Mouse (Mus musculus) thymus, postnatal 25 days (tissue): ENCODE results near the gene Rxfp3.
"Not testable (repeated sequence)": the region's sequence is repeated elsewhere in the genome, so short reads cannot be mapped to it uniquely, and the experiment has no call there.

Experiments
- DNase-seq: peaks from one replicate; pipeline ENCODE4 v3.0.0; 2022

The Rxfp3 gene

DNA sequence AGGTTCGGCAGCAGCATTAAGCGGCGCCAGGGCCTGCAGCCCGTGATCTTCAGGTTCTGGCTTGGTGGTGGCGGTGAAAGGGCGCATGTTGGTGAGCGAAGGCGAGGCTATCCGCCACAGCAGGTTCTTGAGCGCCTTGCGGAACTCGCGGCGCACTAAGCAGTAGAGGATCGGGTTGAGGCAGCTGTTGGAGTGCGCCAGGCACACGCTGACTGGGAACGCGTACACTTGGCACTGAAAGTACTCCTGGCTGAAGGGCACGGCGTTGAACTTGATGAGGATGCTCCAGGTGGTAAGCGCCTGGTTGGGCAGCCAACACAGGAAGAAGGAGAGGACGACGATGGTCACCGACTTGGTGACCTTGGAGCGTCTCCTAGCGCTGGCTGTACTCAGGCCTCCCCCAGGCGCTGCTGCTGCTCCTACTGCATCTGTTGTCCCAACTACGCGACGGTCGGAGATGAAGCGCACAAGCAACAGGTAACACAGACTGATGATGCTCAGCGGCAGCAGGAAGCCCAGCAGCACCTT lies 1.8 kb downstream of the Rxfp3 start:
- no peak for DNase-seq

DNA sequence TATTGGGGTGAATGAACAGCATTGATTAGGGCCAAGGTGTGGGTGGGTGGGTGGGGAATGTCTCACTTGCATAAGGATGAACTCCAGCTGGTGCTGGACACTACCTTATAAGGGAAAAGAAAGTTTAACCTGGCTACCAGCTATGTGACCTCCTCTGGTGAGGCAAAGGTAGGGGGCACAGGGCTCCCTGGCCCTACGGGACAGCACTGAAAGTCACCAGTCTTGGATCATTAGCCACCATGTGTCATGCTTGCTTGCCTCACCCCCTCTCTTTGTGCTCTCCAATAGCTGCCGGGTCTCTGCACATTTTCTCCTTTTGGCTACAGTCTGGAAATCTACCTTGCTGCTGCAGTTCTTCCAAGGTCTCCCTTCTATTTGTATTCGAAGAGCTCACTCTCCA lies 7.6 kb downstream of the Rxfp3 start:
- no peak for DNase-seq

- no peak for DNase-seq
These were observed 10.8 kb downstream of the Rxfp3 start for GRCm38 (mm10) chr15:11026801-11027561.

DNA sequence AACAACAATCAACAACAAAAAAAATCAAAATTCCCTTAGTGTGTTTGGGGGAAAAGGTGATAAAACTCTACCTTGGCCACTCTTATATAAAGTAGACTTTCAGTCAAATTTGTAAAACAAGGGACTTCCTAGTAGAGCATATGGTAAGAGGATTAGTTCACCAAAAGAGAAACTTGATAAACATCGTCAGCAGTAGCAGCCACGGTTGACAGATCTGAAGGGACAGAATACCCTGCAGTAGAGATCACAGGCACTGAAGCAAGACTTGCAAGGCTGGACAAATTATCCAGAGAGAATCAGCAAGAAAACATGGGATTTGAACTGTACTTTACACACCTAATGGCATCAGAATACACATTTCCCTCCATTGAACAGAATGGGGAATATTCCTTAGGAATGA lies 22.9 kb downstream of the Rxfp3 start:
- no peak for DNase-seq

- no peak for DNase-seq
These were observed 26.7 kb downstream of the Rxfp3 start for GRCm38 (mm10) chr15:11010976-11011548.

DNA sequence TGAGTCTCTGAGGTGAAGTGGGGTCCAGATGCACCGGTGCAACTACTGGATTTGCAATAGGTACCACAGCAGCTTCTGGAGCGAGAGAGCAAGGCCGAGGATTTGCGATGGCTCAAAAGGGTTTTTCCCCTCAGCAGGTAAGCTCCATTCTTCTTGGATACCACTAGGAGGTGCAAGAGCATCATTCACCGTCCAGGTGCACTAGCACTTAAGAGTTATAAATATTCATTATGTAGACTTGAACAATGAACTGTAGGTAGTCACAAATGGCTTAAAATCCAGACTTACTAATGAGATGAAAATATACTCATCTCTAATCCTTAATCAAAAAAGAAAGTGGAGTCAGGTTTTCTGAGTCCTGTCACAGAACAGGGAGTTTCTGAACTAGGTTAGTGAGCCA lies 29.0 kb downstream of the Rxfp3 start:
- no peak for DNase-seq

DNA sequence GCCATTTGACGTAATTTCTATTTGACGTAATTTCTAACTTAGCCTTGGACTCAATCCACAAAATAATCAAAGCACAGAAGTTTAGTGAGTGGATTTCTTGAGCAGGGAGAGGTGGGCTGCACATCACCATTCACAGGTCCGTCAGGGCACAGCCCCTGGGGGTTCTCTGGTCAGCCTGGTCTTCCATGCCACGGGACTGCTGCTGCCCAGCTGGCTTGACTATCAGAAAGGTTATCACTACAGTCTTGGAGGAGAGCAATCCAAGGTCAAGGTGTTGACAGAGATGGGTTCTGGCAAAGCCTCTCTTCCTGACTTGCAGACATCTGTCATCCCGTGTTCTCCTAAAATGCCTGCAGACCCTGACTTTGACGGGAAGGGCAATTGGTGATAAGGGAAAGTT lies 33.1 kb downstream of the Rxfp3 start:
- no peak for DNase-seq

GRCm38 (mm10) chr15:11003791-11004190 lies 34.0 kb downstream of the Rxfp3 start:
- no peak for DNase-seq

DNA sequence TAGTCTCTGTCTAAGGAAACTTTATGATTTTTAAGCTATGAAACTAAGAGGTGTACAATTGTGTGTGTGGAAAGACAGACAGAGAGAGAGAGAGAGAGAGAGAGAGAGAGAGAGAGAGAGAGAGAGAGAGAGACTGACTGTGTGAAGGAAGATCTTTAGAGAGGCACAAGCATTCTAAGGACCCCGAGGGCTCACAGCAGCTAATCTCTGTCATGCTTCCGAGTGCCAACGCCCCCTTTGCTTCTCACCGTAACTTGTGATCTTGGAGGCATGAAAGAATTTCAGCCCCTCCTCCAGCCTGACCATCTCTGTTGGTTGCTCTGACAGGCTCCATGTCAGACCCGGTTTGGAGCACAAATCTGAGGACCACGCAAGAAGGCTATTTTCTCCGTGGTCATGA lies 37.4 kb downstream of the Rxfp3 start, which contains the start of gene Slc45a2:
Gene Slc45a2, plus strand, starts transcription at position 301 of the 400 bp plus-strand sequence.
- DNase-seq = no peak

- no peak for DNase-seq
These were observed 38.0 kb downstream of the Rxfp3 start for GRCm38 (mm10) chr15:10999832-11000231.

- no peak for DNase-seq
These were observed 46.2 kb downstream of the Rxfp3 start for GRCm38 (mm10) chr15:10991566-10991965.

- DNase-seq = no peak
These were observed 47.4 kb downstream of the Rxfp3 start for GRCm38 (mm10) chr15:10990411-10990810.

GRCm38 (mm10) chr15:10986477-10986876 lies 51.3 kb downstream of the Rxfp3 start:
- not testable (repeated sequence) for DNase-seq

DNA sequence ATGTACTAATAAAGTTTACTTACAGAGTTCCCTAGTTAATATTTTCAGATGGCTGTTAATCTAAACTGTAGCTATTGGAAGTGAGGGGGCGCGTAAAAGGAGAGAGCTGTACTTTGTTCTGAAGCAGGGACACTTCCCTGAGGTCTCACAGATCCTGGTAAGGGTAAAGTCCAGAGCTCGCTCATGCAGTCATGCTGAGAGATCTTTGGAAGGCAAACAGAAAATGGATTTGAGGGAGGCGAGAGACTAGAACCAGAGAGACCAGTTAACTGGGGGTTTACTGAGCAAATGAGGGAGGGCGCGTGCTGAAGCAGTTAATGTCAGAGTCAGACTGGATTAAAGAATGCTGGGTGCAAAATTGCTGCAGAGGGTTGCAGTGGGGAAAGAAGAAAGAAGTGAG lies 52.0 kb downstream of the Rxfp3 start:
- no peak for DNase-seq
